Mouse (Mus musculus) MEL (cell line): ENCODE measurements around the gene Olfr1390.

ENCODE experiments used
- CTCF ChIP-seq, 3 experiments: IDR thresholded peaks in 2 of 3; conservative IDR thresholded peaks in 1 of 3; 2 replicates each; pipeline ENCODE4 v1.5.1; 2011 to 2012; ENCODE audit warnings: low read length in 3 of 3, low read depth in 2 of 3, mild to moderate bottlenecking in 2 of 3, improper control_type of control experiment in 1 of 3, inconsistent platforms in 1 of 3, mixed read lengths in 1 of 3, moderate library complexity in 1 of 3; ENCODE audit not compliant: control insufficient read depth in 1 of 3, insufficient read depth in 1 of 3, poor library complexity in 1 of 3, severe bottlenecking in 1 of 3
- HCFC1 ChIP-seq: IDR thresholded peaks from 2 replicates; pipeline ENCODE4 v1.6.1; 2012; ENCODE audit warnings: low read depth, mild to moderate bottlenecking, inconsistent platforms, low read length, improper control_type of control experiment, moderate library complexity
- MAFK ChIP-seq: IDR thresholded peaks from 2 replicates; pipeline ENCODE4 v1.6.1; 2011; ENCODE audit warnings: low read depth, mild to moderate bottlenecking, low read length, improper control_type of control experiment, borderline replicate concordance
- MAX ChIP-seq: IDR thresholded peaks from 2 replicates; pipeline ENCODE4 v1.6.1; 2011; ENCODE audit warnings: low read length, improper control_type of control experiment
- POLR2A ChIP-seq, 2 experiments: IDR thresholded peaks; 2 replicates each; pipeline ENCODE4 v1.6.1; 2011 to 2012; ENCODE audit warnings: low read length in 2 of 2, mild to moderate bottlenecking in 2 of 2, control low read depth in 1 of 2, improper control_type of control experiment in 1 of 2, low read depth in 1 of 2, moderate library complexity in 1 of 2; ENCODE audit not compliant: control insufficient read depth in 1 of 2, insufficient read depth in 1 of 2, poor library complexity in 1 of 2
- TAL1 ChIP-seq: IDR thresholded peaks from 2 replicates; pipeline ENCODE4 v1.6.1; 2012; ENCODE audit warnings: mild to moderate bottlenecking, inconsistent platforms, low read length, moderate library complexity, mixed read lengths
- TBP ChIP-seq: IDR thresholded peaks from 2 replicates; pipeline ENCODE4 v1.8.0; 2011; ENCODE audit warnings: low read depth, low read length, improper control_type of control experiment
- TCF12 ChIP-seq: IDR thresholded peaks from 2 replicates; pipeline ENCODE4 v1.6.1; 2014; ENCODE audit warnings: low read depth, mild to moderate bottlenecking, inconsistent platforms, low read length, improper control_type of control experiment, moderate library complexity
- USF1 ChIP-seq: IDR thresholded peaks from 2 replicates; pipeline ENCODE4 v1.6.1; 2014; ENCODE audit warnings: low read depth, mild to moderate bottlenecking, inconsistent platforms, low read length, improper control_type of control experiment, moderate library complexity

DNA sequence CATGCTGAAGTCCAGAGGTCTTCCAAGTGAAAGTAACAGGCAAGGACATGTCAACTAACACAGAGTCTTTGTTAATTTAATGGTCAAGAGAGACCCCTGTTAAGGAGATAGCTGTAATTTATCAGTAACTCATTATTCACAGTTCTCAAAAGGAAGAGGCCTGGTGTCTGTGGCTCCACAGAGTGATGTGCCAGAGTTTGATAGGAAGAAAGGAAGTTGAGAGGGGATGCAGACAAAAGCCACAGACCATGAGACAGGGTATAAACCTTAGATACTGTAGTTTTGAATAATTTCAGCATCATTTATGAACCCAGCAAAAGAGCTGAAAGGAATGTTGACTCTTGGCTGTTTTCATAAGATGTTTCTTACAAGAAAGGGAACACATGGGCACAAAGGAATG is 48.1 kb downstream of the Olfr1390 start:
- TF ChIP-seq MAFK (no peak), TAL1 (no peak), HCFC1 (no peak), USF1 (no peak), CTCF (IDR thresholded peaks at IDR 0.05 in 2 of 3, conservative IDR thresholded peaks at IDR 0.05 in 1 of 3; ENCODE audit: control insufficient read depth in 1 of 3, insufficient read depth in 1 of 3, low read depth in 2 of 3, low read length in 3 of 3, poor library complexity in 1 of 3, severe bottlenecking in 1 of 3) (no peak), MAX (no peak), POLR2A (IDR thresholded peaks at IDR 0.05; ENCODE audit: control insufficient read depth in 1 of 2, insufficient read depth in 1 of 2, low read depth in 1 of 2, low read length in 2 of 2, poor library complexity in 1 of 2) (no peak), TCF12 (no peak), TBP (no peak)
